In genomic region chr7:102242917-102243316, GRCm38 (mm10) we compare ENCODE assay signal across 26 mouse cellular contexts. TPM values are rescaled to one million over a fixed set of nuclear protein-coding genes. Genes with fewer than 3 reads are reported as not detected.
DNase-seq lines count a peak whose midpoint lies in the region; ATAC-seq and TF ChIP-seq lines count a peak whose summit lies in the region.
"Had no signal": no experiment of that assay in that cellular context is flagged by ENCODE, and none has a peak within 500 bp of the region (broad histone marks: within the 10 kb centered on the region; RNA-seq: fewer than 3 reads in every experiment).

No protein-coding gene starts in this region.

- H3K27me3 ChIP-seq in intestine, postnatal 0 days (replicated peaks; ENCODE audit: control insufficient read depth, insufficient read depth, low read length), result no peaks in the 10 kb centered on the region
- H3K27me3 ChIP-seq in liver, postnatal 0 days (ENCODE audit: insufficient read depth, low read length), result no peaks in the 10 kb centered on the region
- H3K27me3 ChIP-seq: embryonic facial prominence, embryonic 13.5 days; forebrain, embryonic 15.5 days; limb, embryonic 12.5 days; neural tube, embryonic 13.5 days had no signal

- TF ChIP-seq POLR2A in bone marrow, adult 2 months (IDR thresholded peaks at IDR 0.05; ENCODE audit: borderline replicate concordance, control insufficient read depth, low read depth, low read length), result no peak

- H3K9me3 ChIP-seq in intestine, postnatal 0 days (ENCODE audit: control insufficient read depth), result no peaks in the 10 kb centered on the region
- H3K9me3 ChIP-seq in liver, postnatal 0 days (ENCODE audit: low read length), result no peaks in the 10 kb centered on the region
- H3K9me3 ChIP-seq: embryonic facial prominence, embryonic 13.5 days; forebrain, embryonic 10.5 days; forebrain, embryonic 15.5 days; limb, embryonic 12.5 days; neural tube, embryonic 13.5 days had no signal

- TF ChIP-seq EP300 in liver, postnatal 0 days (IDR thresholded peaks at IDR 0.05; ENCODE audit: low read depth), result no peak

- 56% methylated on average over 3 of the region's 3 CpGs for WGBS in bone marrow, adult 2 months
- 45% methylated on average over 3 of the region's 3 CpGs for WGBS in intestine, postnatal 0 days
- 53% methylated on average over 3 of the region's 3 CpGs for WGBS in liver, postnatal 0 days (ENCODE audit: insufficient replicate concordance)

- peaks cover 8% of the 10 kb centered on the region; the same call in 1 of the 2 replicates for H3K4me1 ChIP-seq in bone marrow, adult 2 months (ENCODE audit: control insufficient read depth, insufficient read depth, low read length)
- H3K4me1 ChIP-seq in intestine, postnatal 0 days (replicated peaks; ENCODE audit: control insufficient read depth, insufficient read depth, low read length), result peaks cover 38% of the 10 kb centered on the region
- peaks cover 53% of the 10 kb centered on the region for H3K4me1 ChIP-seq in liver, postnatal 0 days (ENCODE audit: insufficient read depth)
- H3K4me1 ChIP-seq: forebrain, embryonic 15.5 days had no signal

- H3K4me2 ChIP-seq in intestine, postnatal 0 days (replicated peaks; ENCODE audit: low read depth), result no peak overlapping the region
- peak overlapping the region; percentile 80 for H3K4me2 ChIP-seq in liver, postnatal 0 days (ENCODE audit: low read depth, low read length)
- H3K4me2 ChIP-seq: embryonic facial prominence, embryonic 13.5 days; forebrain, embryonic 15.5 days; limb, embryonic 12.5 days; midbrain, embryonic 11.5 days; neural tube, embryonic 13.5 days had no signal

- no peak overlapping the region for H3K4me3 ChIP-seq in layer of hippocampus, adult 2 months
- no peak overlapping the region for H3K4me3 ChIP-seq in bone marrow, adult 2 months (replicated peaks; ENCODE audit: control insufficient read depth, low read depth, low read length)
- no peak overlapping the region for H3K4me3 ChIP-seq in intestine, postnatal 0 days (ENCODE audit: low read depth, low read length)
- H3K4me3 ChIP-seq in liver, postnatal 0 days (ENCODE audit: low read depth, low read length), result no peak overlapping the region
- H3K4me3 ChIP-seq: embryonic facial prominence, embryonic 13.5 days; forebrain, embryonic 10.5 days; forebrain, embryonic 15.5 days; limb, embryonic 12.5 days; neural tube, embryonic 13.5 days had no signal

- H3K36me3 ChIP-seq in intestine, postnatal 0 days (ENCODE audit: control insufficient read depth, insufficient read depth), result peaks cover 35% of the 10 kb centered on the region
- H3K36me3 ChIP-seq in liver, postnatal 0 days (replicated peaks; ENCODE audit: insufficient read depth, low read length), result peaks cover 51% of the 10 kb centered on the region

- no peak for TF ChIP-seq CTCF in layer of hippocampus, adult 2 months (conservative IDR thresholded peaks at IDR 0.05)
- TF ChIP-seq CTCF in bone marrow, adult 2 months (IDR thresholded peaks at IDR 0.05; ENCODE audit: control insufficient read depth, insufficient read depth, low read length), result no peak
- no peak for TF ChIP-seq CTCF in intestine, postnatal 0 days (IDR thresholded peaks at IDR 0.05; ENCODE audit: low read depth)
- no peak for TF ChIP-seq CTCF in liver, postnatal 0 days (IDR thresholded peaks at IDR 0.05; ENCODE audit: low read depth)

- peak overlapping the region; percentile 97; the same call in 1 of the 2 replicates for H3K27ac ChIP-seq in layer of hippocampus, adult 2 months
- peak overlapping the region; percentile 52; the same call in 1 of the 2 replicates for H3K27ac ChIP-seq in bone marrow, adult 2 months (ENCODE audit: control insufficient read depth, insufficient read depth, low read depth, low read length, poor library complexity)
- H3K27ac ChIP-seq in intestine, postnatal 0 days (ENCODE audit: low read depth, low read length), result peak overlapping the region; percentile 84; the same call in 1 of the 2 replicates
- H3K27ac ChIP-seq in liver, postnatal 0 days (ENCODE audit: low read depth), result peak overlapping the region; percentile 39; the same call in 1 of the 2 replicates
- H3K27ac ChIP-seq: embryonic facial prominence, embryonic 13.5 days; forebrain, embryonic 10.5 days; forebrain, embryonic 15.5 days; limb, embryonic 12.5 days; liver, embryonic 14.5 days; neural tube, embryonic 13.5 days had no signal

- no peak overlapping the region for H3K9ac ChIP-seq in intestine, postnatal 0 days (ENCODE audit: low read depth, low read length)
- no peak overlapping the region; the same call in 1 of the 2 replicates for H3K9ac ChIP-seq in liver, postnatal 0 days (replicated peaks)
- H3K9ac ChIP-seq: embryonic facial prominence, embryonic 13.5 days; forebrain, embryonic 15.5 days; limb, embryonic 12.5 days; liver, embryonic 14.5 days; neural tube, embryonic 13.5 days had no signal

- no peak for DNase-seq in layer of hippocampus, adult 2 months (ENCODE audit: low spot score in 2 of 2)
- DNase-seq in layer of hippocampus, adult 18-20 months (ENCODE audit: low spot score in 2 of 2), result no peak
- DNase-seq in liver, postnatal 0 days, result no peak
- DNase-seq in ovary, postnatal 36 days (ENCODE audit: low spot score), result no peak
- DNase-seq in left cerebral cortex, postnatal 10 days (ENCODE audit: extremely low spot score in 1 of 2, low spot score in 2 of 2), result no peak
- no peak for DNase-seq in embryo, embryonic 10 days (ENCODE audit: low spot score)
- DNase-seq: adrenal gland, postnatal 14 days; cerebellum, adult 2 months; cerebellum, postnatal 14 days; heart, postnatal 14 days; kidney, adult 9 months; kidney, postnatal 10 days; lung, postnatal 10 days; right cerebral cortex, postnatal 14 days; thymus, adult 18-20 months; thymus, postnatal 25 days had no signal

- no peak for ATAC-seq in intestine, postnatal 0 days
- ATAC-seq in liver, postnatal 0 days, result no peak
- ATAC-seq: forebrain, embryonic 15.5 days; hindbrain, embryonic 16.5 days had no signal

- intact Hi-C loops in left cerebral cortex, postnatal 10 days (cut with DNase I), result no loop called here

RNA-seq across cellular contexts. Expression of gene Rhog, which starts 12.9 kb away (rescaled TPM):
- total RNA-seq in layer of hippocampus, adult 2 months (2021), result 10 to 100 TPM; 23.4 to 23.9 TPM
- 10 to 100 TPM; 27.8 to 32.9 TPM for total RNA-seq in layer of hippocampus, adult 18-20 months (2021)
- polyA plus RNA-seq in bone marrow, adult 2 months (2011; ENCODE audit: insufficient read depth, insufficient read length, low replicate concordance, missing spikeins), result 89.0 and 95.2 TPM in 2 replicates
- 74.2 and 78.1 TPM in 2 replicates for polyA plus RNA-seq in intestine, postnatal 0 days (2015; fragmentation: Nextera tagmentation; extraction: Ambion mirVana)
- polyA plus RNA-seq in liver, postnatal 0 days (2015; fragmentation: Nextera tagmentation; extraction: Ambion mirVana), result 52.3 and 54.5 TPM in 2 replicates
- total RNA-seq in left cerebral cortex, postnatal 10 days (2021), result 10 to 100 TPM; 13.8 to 14.5 TPM

RNA-seq across cellular contexts. Expression of gene Stim1, which starts 24.7 kb away (rescaled TPM):
- total RNA-seq in layer of hippocampus, adult 2 months (2021), result 10 to 100 TPM; 61.3 to 66.8 TPM
- total RNA-seq in layer of hippocampus, adult 18-20 months (2021), result 10 to 100 TPM; 66.7 to 71.6 TPM
- 12.8 and 24.8 TPM in 2 replicates for polyA plus RNA-seq in bone marrow, adult 2 months (2011; ENCODE audit: insufficient read depth, insufficient read length, low replicate concordance, missing spikeins)
- 13.0 and 13.8 TPM in 2 replicates for polyA plus RNA-seq in intestine, postnatal 0 days (2015; fragmentation: Nextera tagmentation; extraction: Ambion mirVana)
- 15.6 and 17.9 TPM in 2 replicates for polyA plus RNA-seq in liver, postnatal 0 days (2015; fragmentation: Nextera tagmentation; extraction: Ambion mirVana)
- total RNA-seq in left cerebral cortex, postnatal 10 days (2021), result 10 to 100 TPM; 71.5 to 73.3 TPM

RNA-seq across cellular contexts. Expression of gene Pgap2, which starts 32.9 kb away (rescaled TPM):
- total RNA-seq in layer of hippocampus, adult 2 months (2021), result 10 to 100 TPM; 24.3 to 30.6 TPM
- total RNA-seq in layer of hippocampus, adult 18-20 months (2021), result 10 to 100 TPM; 27.8 to 29.5 TPM
- 6.9 and 24.4 TPM in 2 replicates for polyA plus RNA-seq in bone marrow, adult 2 months (2011; ENCODE audit: insufficient read depth, insufficient read length, low replicate concordance, missing spikeins)
- 34.9 and 35.0 TPM in 2 replicates for polyA plus RNA-seq in intestine, postnatal 0 days (2015; fragmentation: Nextera tagmentation; extraction: Ambion mirVana)
- polyA plus RNA-seq in liver, postnatal 0 days (2015; fragmentation: Nextera tagmentation; extraction: Ambion mirVana), result 27.2 and 28.7 TPM in 2 replicates
- 10 to 100 TPM; 31.5 to 32.6 TPM for total RNA-seq in left cerebral cortex, postnatal 10 days (2021)

RNA-seq across cellular contexts. Expression of gene Nup98, which starts 32.9 kb away (rescaled TPM):
- total RNA-seq in layer of hippocampus, adult 2 months (2021), result 10 to 100 TPM; 40.7 to 45.0 TPM
- total RNA-seq in layer of hippocampus, adult 18-20 months (2021), result 10 to 100 TPM; 41.3 to 43.9 TPM
- 10.4 and 18.9 TPM in 2 replicates for polyA plus RNA-seq in bone marrow, adult 2 months (2011; ENCODE audit: insufficient read depth, insufficient read length, low replicate concordance, missing spikeins)
- 13.3 and 14.8 TPM in 2 replicates for polyA plus RNA-seq in intestine, postnatal 0 days (2015; fragmentation: Nextera tagmentation; extraction: Ambion mirVana)
- 7.0 and 8.6 TPM in 2 replicates for polyA plus RNA-seq in liver, postnatal 0 days (2015; fragmentation: Nextera tagmentation; extraction: Ambion mirVana)
- 10 to 100 TPM; 33.4 to 33.8 TPM for total RNA-seq in left cerebral cortex, postnatal 10 days (2021)

Comparison
In these comparisons a context has a peak if more than half of its experiments do, and no peak if none do; other contexts are left out.
1. H3K27ac ChIP-seq: peak in every context shown above with its lines; median percentile 97 in layer of hippocampus, adult 2 months; 84 in intestine, postnatal 0 days; 52 in bone marrow, adult 2 months; 39 in liver, postnatal 0 days.